7 mouse cellular contexts compared by ENCODE assay signal in the genomic region with DNA sequence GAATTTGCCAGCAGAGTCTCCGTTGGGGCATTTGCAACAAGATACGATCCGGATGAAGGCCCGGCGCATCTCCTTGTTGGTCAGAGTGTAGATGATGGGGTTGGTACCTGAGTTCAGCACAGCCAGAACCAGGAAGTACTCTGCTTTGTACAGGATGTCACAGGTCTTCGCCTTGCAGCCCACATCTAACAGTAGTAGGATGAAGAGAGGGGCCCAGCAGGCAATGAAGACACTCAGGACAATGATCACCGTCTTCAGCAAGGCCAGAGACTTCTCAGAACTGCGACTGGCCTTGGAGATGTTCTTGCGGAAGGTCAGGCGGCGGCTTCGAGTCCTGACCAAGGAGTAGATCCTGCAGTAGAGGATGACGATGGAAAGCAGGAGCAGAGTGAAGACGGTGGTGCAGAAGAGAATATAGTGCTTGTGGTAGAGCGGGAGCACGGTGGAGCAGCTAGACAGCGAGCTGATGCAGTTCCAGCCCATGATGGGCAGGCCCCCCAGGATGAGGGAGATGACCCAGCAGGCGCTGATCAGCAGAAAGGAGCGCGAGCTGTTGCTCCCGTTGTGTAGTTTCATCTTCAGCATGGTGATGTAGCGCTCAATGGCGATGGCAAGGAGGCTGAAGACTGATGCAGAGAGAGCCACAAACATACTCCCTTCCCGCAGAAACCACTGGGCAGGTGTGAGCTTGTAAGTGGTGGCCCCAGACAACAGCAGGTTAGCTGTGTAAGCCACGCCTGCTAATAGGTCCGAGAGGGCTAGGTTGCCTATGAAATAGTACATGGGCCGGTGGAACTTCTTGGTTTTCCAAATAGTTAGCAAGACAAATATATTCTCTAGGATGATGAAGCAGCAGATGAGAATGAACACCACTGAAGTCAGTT. TPM values are rescaled to one million over a fixed set of nuclear protein-coding genes. Genes with fewer than 3 reads are reported as not detected.
A peak's percentile ranks its signal among the peaks of the same experiment; 100 is the strongest.
DNase-seq lines count a peak whose midpoint lies in the region; ATAC-seq lines count a peak whose summit lies in the region.

No protein-coding gene starts in this region.

- H3K4me3 ChIP-seq in megakaryocyte, embryonic 14.5 days (replicated peaks): peak overlapping the region; percentile 98
- peak overlapping the region; percentile 51; the same call in 1 of the 2 replicates for H3K4me3 ChIP-seq in forebrain, embryonic 15.5 days
- H3K4me3 ChIP-seq in limb, embryonic 12.5 days (replicated peaks): no peak overlapping the region; the same call in 1 of the 2 replicates
- no peak overlapping the region for H3K4me3 ChIP-seq in stomach, embryonic 15.5 days (replicated peaks)

- H3K27ac ChIP-seq in forebrain, embryonic 15.5 days (replicated peaks): no peak overlapping the region
- no peak overlapping the region for H3K27ac ChIP-seq in limb, embryonic 12.5 days
- H3K27ac ChIP-seq in stomach, embryonic 15.5 days: no peak overlapping the region

- H3K27me3 ChIP-seq in megakaryocyte, embryonic 14.5 days (replicated peaks): no peaks in the 10 kb centered on the region
- H3K27me3 ChIP-seq in forebrain, embryonic 15.5 days: no peaks in the 10 kb centered on the region
- no peaks in the 10 kb centered on the region for H3K27me3 ChIP-seq in limb, embryonic 12.5 days
- no peaks in the 10 kb centered on the region for H3K27me3 ChIP-seq in stomach, embryonic 15.5 days (replicated peaks)

- H3K9ac ChIP-seq in forebrain, embryonic 15.5 days (replicated peaks): no peak overlapping the region
- no peak overlapping the region for H3K9ac ChIP-seq in limb, embryonic 12.5 days (replicated peaks)
- H3K9ac ChIP-seq in stomach, embryonic 15.5 days: no peak overlapping the region

- no peak for ATAC-seq in megakaryocyte, adult 5-6 weeks (ENCODE audit: poor library complexity, severe bottlenecking)
- no peak for ATAC-seq in forebrain, embryonic 15.5 days (replicated peaks)
- ATAC-seq in limb, embryonic 12.5 days (ENCODE audit: insufficient number of reproducible peaks, insufficient read depth, low FRiP score, low TSS enrichment, low read depth): no peak
- ATAC-seq in stomach, embryonic 15.5 days (ENCODE audit: insufficient read depth, low FRiP score, low read depth): no peak
- no peak for ATAC-seq in granulocyte monocyte progenitor cell, adult 5-6 weeks (replicated peaks; ENCODE audit: poor library complexity, severe bottlenecking)

- H3K4me1 ChIP-seq in megakaryocyte, embryonic 14.5 days: peaks cover 65% of the 10 kb centered on the region
- peaks cover 28% of the 10 kb centered on the region for H3K4me1 ChIP-seq in forebrain, embryonic 15.5 days
- H3K4me1 ChIP-seq in limb, embryonic 12.5 days (replicated peaks): peaks cover 17% of the 10 kb centered on the region
- H3K4me1 ChIP-seq in stomach, embryonic 15.5 days: peaks cover 13% of the 10 kb centered on the region; the same call in 1 of the 2 replicates

- no peak for DNase-seq in B cell, adult 2 months

- H3K9me3 ChIP-seq in megakaryocyte, embryonic 14.5 days: no peaks in the 10 kb centered on the region
- H3K9me3 ChIP-seq in forebrain, embryonic 15.5 days: no peaks in the 10 kb centered on the region
- H3K9me3 ChIP-seq in limb, embryonic 12.5 days: no peaks in the 10 kb centered on the region
- no peaks in the 10 kb centered on the region for H3K9me3 ChIP-seq in stomach, embryonic 15.5 days

- H3K36me3 ChIP-seq in megakaryocyte, embryonic 14.5 days (replicated peaks; ENCODE audit: low read length): peaks cover 44% of the 10 kb centered on the region
- no peaks in the 10 kb centered on the region for H3K36me3 ChIP-seq in forebrain, embryonic 15.5 days
- peaks cover 13% of the 10 kb centered on the region for H3K36me3 ChIP-seq in limb, embryonic 12.5 days
- H3K36me3 ChIP-seq in stomach, embryonic 15.5 days: no peaks in the 10 kb centered on the region

- peak overlapping the region; percentile 84 for H3K4me2 ChIP-seq in forebrain, embryonic 15.5 days (replicated peaks)
- H3K4me2 ChIP-seq in limb, embryonic 12.5 days: peak overlapping the region; percentile 69
- H3K4me2 ChIP-seq in stomach, embryonic 15.5 days: peak overlapping the region; percentile 88

- WGBS in forebrain, embryonic 15.5 days: 90% methylated on average over 27 of the region's 27 CpGs
- 90% methylated on average over 27 of the region's 27 CpGs for WGBS in limb, embryonic 12.5 days
- WGBS in stomach, embryonic 15.5 days: 86% methylated on average over 27 of the region's 27 CpGs

RNA-seq across cellular contexts. Expression of gene S1pr1, which starts 2.7 kb away (rescaled TPM):
- polyA plus RNA-seq in megakaryocyte, embryonic 14.5 days (2012; ENCODE audit: insufficient read depth, low replicate concordance): 2.3 TPM in 1 of 2 replicates, not detected in the other
- 2.4 and 5.8 TPM in 2 replicates for total RNA-seq in megakaryocyte, adult 5-6 weeks (2015)
- 3.3 and 3.6 TPM in 2 replicates for total RNA-seq in megakaryocyte, adult 5-6 weeks (2017)
- 29.3 TPM in 2 replicates for polyA plus RNA-seq in forebrain, embryonic 15.5 days (2015; fragmentation: Nextera tagmentation; extraction: Ambion mirVana)
- 17.0 and 18.5 TPM in 2 replicates for polyA plus RNA-seq in limb, embryonic 12.5 days (2016; fragmentation: Nextera tagmentation; extraction: Ambion mirVana)
- 16.9 and 17.4 TPM in 2 replicates for polyA plus RNA-seq in stomach, embryonic 15.5 days (2015; fragmentation: Nextera tagmentation; extraction: Ambion mirVana)
- 0.77 and 1.6 TPM in 2 replicates for total RNA-seq in granulocyte monocyte progenitor cell, adult 5-6 weeks (2014; fragmentation: Nextera tagmentation)
- 0.26 and 1.0 TPM in 2 replicates for total RNA-seq in granulocyte monocyte progenitor cell, adult 5-6 weeks (2017)

Comparison
In these comparisons a context has a peak if more than half of its experiments do, and no peak if none do; other contexts are left out.
1. H3K4me3 ChIP-seq: peak in megakaryocyte, embryonic 14.5 days (single experiment) and forebrain, embryonic 15.5 days (single experiment); none in limb, embryonic 12.5 days (single experiment) and stomach, embryonic 15.5 days (single experiment).
2. Peak in every context shown above with its lines, with median percentiles within 50 percentile points of each other: H3K4me2 ChIP-seq.